Mouse (Mus musculus): ENCODE results near the gene Mrto4.
A peak's percentile ranks its signal among the peaks of the same experiment; 100 is the strongest.
"Not testable (repeated sequence)": the region's sequence is repeated elsewhere in the genome, so short reads cannot be mapped to it uniquely, and the experiment has no call there.

Gene Mrto4

GRCm38 (mm10) chr4:139351931-139352711 is at the start of gene Mrto4, which contains the start of the genes Emc1 and Ubr4:
Gene Mrto4 (minus strand): TSS chr4:139352576.
Gene Emc1 (plus strand): TSS chr4:139352587.
Gene Ubr4 (plus strand): TSS chr4:139352609.
- peak; percentile 82 for DNase-seq

GRCm38 (mm10) chr4:139400487-139400886 is 48.1 kb upstream of the Mrto4 start:
- DNase-seq: no peak

GRCm38 (mm10) chr4:139395431-139395830 is 43.1 kb upstream of the Mrto4 start:
- DNase-seq: no peak

GRCm38 (mm10) chr4:139389557-139389956 is 37.2 kb upstream of the Mrto4 start:
- DNase-seq: no peak

- DNase-seq: no peak
Measured at GRCm38 (mm10) chr4:139386869-139387319, 34.5 kb upstream of the Mrto4 start.

GRCm38 (mm10) chr4:139385841-139386240 is 33.5 kb upstream of the Mrto4 start:
- DNase-seq: not testable (repeated sequence)

GRCm38 (mm10) chr4:139382231-139382630 is 29.9 kb upstream of the Mrto4 start:
- no peak for DNase-seq

- no peak for DNase-seq
Measured at GRCm38 (mm10) chr4:139381452-139381845, 29.1 kb upstream of the Mrto4 start.

GRCm38 (mm10) chr4:139380775-139381451 is 28.5 kb upstream of the Mrto4 start:
- DNase-seq: no peak

GRCm38 (mm10) chr4:139380207-139380748 is 27.9 kb upstream of the Mrto4 start:
- DNase-seq: peak; percentile 99

GRCm38 (mm10) chr4:139379719-139380118 is 27.3 kb upstream of the Mrto4 start:
- DNase-seq: no peak

- DNase-seq: no peak
Measured at GRCm38 (mm10) chr4:139373531-139373930, 21.2 kb upstream of the Mrto4 start.

GRCm38 (mm10) chr4:139373130-139373529 is 20.8 kb upstream of the Mrto4 start:
- peak; percentile 67 for DNase-seq

- no peak for DNase-seq
Measured at GRCm38 (mm10) chr4:139368038-139368437, 15.7 kb upstream of the Mrto4 start.

GRCm38 (mm10) chr4:139367336-139367735 is 15.0 kb upstream of the Mrto4 start:
- DNase-seq: no peak

- no peak for DNase-seq
Measured at GRCm38 (mm10) chr4:139360761-139361548, 8.6 kb upstream of the Mrto4 start.

- DNase-seq: no peak
Measured at GRCm38 (mm10) chr4:139357211-139357610, 4.8 kb upstream of the Mrto4 start.

- DNase-seq: no peak
Measured at GRCm38 (mm10) chr4:139352832-139353231, 456 bp upstream of the Mrto4 start.

GRCm38 (mm10) chr4:139345416-139346019 is 6.9 kb downstream of the Mrto4 start:
- no peak for DNase-seq

- peak; percentile 71 for DNase-seq
Measured at GRCm38 (mm10) chr4:139343718-139344117, 8.7 kb downstream of the Mrto4 start.

GRCm38 (mm10) chr4:139341556-139342233 is 10.7 kb downstream of the Mrto4 start:
- peak; percentile 36 for DNase-seq

- no peak for DNase-seq
Measured at GRCm38 (mm10) chr4:139340835-139341234, 11.5 kb downstream of the Mrto4 start.
